Mouse (Mus musculus) adrenal gland, postnatal 36 days (tissue): ENCODE results near the gene Grip1. TPM values are rescaled to one million over a fixed set of nuclear protein-coding genes. Genes with fewer than 3 reads are reported as not detected.

Source experiments
- DNase-seq, 2 experiments: peaks; one replicate each; pipeline ENCODE4 v3.0.0; 2021; ENCODE audit warnings: mixed read lengths in 1 of 2
- total RNA-seq, 2 experiments: library from RNA; stranded (reverse); gene quantifications; 2 replicates each; pipeline ENCODE4 v1.2.3; 2021

Gene Grip1
- total RNA-seq, 2 experiments from 2014 or later = 0.53 to 0.79 TPM

GRCm38 (mm10) chr10:119666386-119666785 lies 212.8 kb downstream of the Grip1 start:
- no peak for DNase-seq

- no peak for DNase-seq
These were observed 216.8 kb downstream of the Grip1 start for GRCm38 (mm10) chr10:119670456-119670855.

GRCm38 (mm10) chr10:119684377-119684826 lies 230.8 kb downstream of the Grip1 start:
- DNase-seq = no peak

- DNase-seq = peak in 1 of 2 experiments; percentile 4
These were observed 237.9 kb downstream of the Grip1 start for GRCm38 (mm10) chr10:119691358-119692083.

GRCm38 (mm10) chr10:119692284-119692890 lies 238.8 kb downstream of the Grip1 start:
- no peak for DNase-seq

GRCm38 (mm10) chr10:119693400-119693799 lies 239.8 kb downstream of the Grip1 start:
- DNase-seq = no peak

- no peak for DNase-seq
These were observed 243.7 kb downstream of the Grip1 start for GRCm38 (mm10) chr10:119697257-119697798.

GRCm38 (mm10) chr10:119705348-119705747 lies 251.7 kb downstream of the Grip1 start:
- DNase-seq = peak; percentile 22 to 32

- DNase-seq = no peak
These were observed 252.7 kb downstream of the Grip1 start for GRCm38 (mm10) chr10:119706281-119706680.

- no peak for DNase-seq
These were observed 253.4 kb downstream of the Grip1 start for GRCm38 (mm10) chr10:119706983-119707382.

GRCm38 (mm10) chr10:119721887-119722286 lies 268.3 kb downstream of the Grip1 start:
- DNase-seq = no peak

GRCm38 (mm10) chr10:119722471-119722870 lies 268.8 kb downstream of the Grip1 start:
- DNase-seq = no peak

- DNase-seq = no peak
These were observed 270.0 kb downstream of the Grip1 start for GRCm38 (mm10) chr10:119723671-119724070.

- DNase-seq = no peak
These were observed 271.7 kb downstream of the Grip1 start for GRCm38 (mm10) chr10:119725363-119725762.

GRCm38 (mm10) chr10:119725966-119726365 lies 272.3 kb downstream of the Grip1 start:
- no peak for DNase-seq

- no peak for DNase-seq
These were observed 273.3 kb downstream of the Grip1 start for GRCm38 (mm10) chr10:119726921-119727320.

- DNase-seq = no peak
These were observed 276.6 kb downstream of the Grip1 start for GRCm38 (mm10) chr10:119730206-119730605.

GRCm38 (mm10) chr10:119735011-119735992 lies 281.7 kb downstream of the Grip1 start:
- DNase-seq = no peak

- DNase-seq = no peak
These were observed 285.8 kb downstream of the Grip1 start for GRCm38 (mm10) chr10:119739466-119739865.

GRCm38 (mm10) chr10:119742722-119743121 lies 289.1 kb downstream of the Grip1 start:
- DNase-seq = no peak

GRCm38 (mm10) chr10:119752361-119752798 lies 298.8 kb downstream of the Grip1 start:
- DNase-seq = no peak

GRCm38 (mm10) chr10:119756271-119756670 lies 302.6 kb downstream of the Grip1 start:
- peak; percentile 34 to 54 for DNase-seq
